Mouse (Mus musculus) embryonic facial prominence, embryonic 12.5 days (tissue): ENCODE data around the gene Ankrd2. TPM values are rescaled to one million over a fixed set of nuclear protein-coding genes. Genes with fewer than 3 reads are reported as not detected.

Experiments
- ATAC-seq: fragments of 200-750 bp; cut with Nextera tagmentation; 2 replicates; pipeline ENCODE4 v1.8.0; 2017; ENCODE audit not compliant: insufficient number of reproducible peaks, insufficient read depth, low FRiP score, low TSS enrichment
- H3K27ac ChIP-seq: fragments of 300-500 bp; sonication (generic); 2 replicates; pipeline ENCODE4 v1.5.1; 2016; ENCODE audit warnings: mild to moderate bottlenecking
- H3K27me3 ChIP-seq: fragments of 300-500 bp; sonication (generic); 2 replicates; pipeline ENCODE4 v1.6.1; 2016; ENCODE audit warnings: mild to moderate bottlenecking, moderate library complexity
- H3K36me3 ChIP-seq: fragments of 300-500 bp; sonication (generic); 2 replicates; pipeline ENCODE4 v1.6.1; 2016; ENCODE audit warnings: mild to moderate bottlenecking
- H3K4me1 ChIP-seq: fragments of 300-500 bp; sonication (generic); 2 replicates; pipeline ENCODE4 v1.6.1; 2016
- H3K4me2 ChIP-seq: fragments of 300-500 bp; sonication (generic); replicated peaks from 2 replicates; pipeline ENCODE4 v1.6.1; 2016; ENCODE audit warnings: mild to moderate bottlenecking, moderate library complexity
- H3K4me3 ChIP-seq: fragments of 300-500 bp; sonication (generic); 2 replicates; pipeline ENCODE4 v1.5.1; 2016; ENCODE audit warnings: mild to moderate bottlenecking
- H3K9ac ChIP-seq: fragments of 300-500 bp; sonication (generic); 2 replicates; pipeline ENCODE4 v1.6.1; 2016; ENCODE audit warnings: mild to moderate bottlenecking, moderate library complexity
- H3K9me3 ChIP-seq: fragments of 300-500 bp; sonication (generic); 2 replicates; pipeline ENCODE4 v1.6.1; 2016; ENCODE audit warnings: mild to moderate bottlenecking, moderate library complexity
- WGBS: fragments of 180-500 bp; shearing (Covaris S2); methylation state at CpG from one replicate; pipeline ENCODE4 v1.1.7; 2016; 5-methylcytosine and 5-hydroxymethylcytosine counted together
- polyA plus RNA-seq: library from polyadenylated mRNA; unstranded; fragments of >200 nt; fragmentation: Nextera tagmentation; extraction: Ambion mirVana; gene quantifications from 2 replicates; pipeline ENCODE4 v1.2.1, GENCODE M21; 2016

Gene Ankrd2
- polyA plus RNA-seq, 1 experiment from 2014 or later, result 0.24 TPM

DNA sequence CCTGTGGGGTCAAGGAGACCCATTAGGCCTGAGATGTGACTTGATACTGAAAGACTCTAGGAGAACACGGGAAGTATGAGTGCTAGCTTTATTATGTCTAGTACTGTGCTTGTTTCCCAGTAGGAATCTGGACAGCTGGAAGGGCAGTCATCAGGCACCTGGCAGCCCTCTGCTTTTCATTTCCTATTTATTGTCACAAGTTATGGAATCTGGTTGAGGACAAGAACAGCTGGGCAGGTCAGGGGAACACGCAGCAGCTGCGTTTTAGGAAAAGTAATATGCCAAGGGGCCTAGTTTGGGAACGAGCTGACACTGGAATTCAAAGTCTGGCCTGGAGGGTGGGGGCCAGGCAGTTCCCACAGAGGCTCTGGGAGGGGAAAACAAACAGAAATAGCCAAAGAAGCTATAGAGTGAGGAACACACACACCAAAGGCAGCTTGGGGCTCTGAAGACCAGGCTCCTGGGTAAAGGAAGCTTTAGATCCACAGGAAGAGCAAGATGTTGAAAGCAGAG is 35.3 kb upstream of the Ankrd2 start:
- peaks cover 32% of the 10 kb centered on the region for H3K4me1 ChIP-seq
- no peak overlapping the region for H3K9ac ChIP-seq
- ATAC-seq, result no peak
- no peaks in the 10 kb centered on the region for H3K9me3 ChIP-seq
- no peaks in the 10 kb centered on the region for H3K27me3 ChIP-seq
- no peak overlapping the region for H3K4me2 ChIP-seq
- peak overlapping the region; percentile 63 for H3K27ac ChIP-seq
- no peak overlapping the region for H3K4me3 ChIP-seq
- WGBS, result 31% methylated on average over 4 of the region's 4 CpGs
- H3K36me3 ChIP-seq, result no peaks in the 10 kb centered on the region

DNA sequence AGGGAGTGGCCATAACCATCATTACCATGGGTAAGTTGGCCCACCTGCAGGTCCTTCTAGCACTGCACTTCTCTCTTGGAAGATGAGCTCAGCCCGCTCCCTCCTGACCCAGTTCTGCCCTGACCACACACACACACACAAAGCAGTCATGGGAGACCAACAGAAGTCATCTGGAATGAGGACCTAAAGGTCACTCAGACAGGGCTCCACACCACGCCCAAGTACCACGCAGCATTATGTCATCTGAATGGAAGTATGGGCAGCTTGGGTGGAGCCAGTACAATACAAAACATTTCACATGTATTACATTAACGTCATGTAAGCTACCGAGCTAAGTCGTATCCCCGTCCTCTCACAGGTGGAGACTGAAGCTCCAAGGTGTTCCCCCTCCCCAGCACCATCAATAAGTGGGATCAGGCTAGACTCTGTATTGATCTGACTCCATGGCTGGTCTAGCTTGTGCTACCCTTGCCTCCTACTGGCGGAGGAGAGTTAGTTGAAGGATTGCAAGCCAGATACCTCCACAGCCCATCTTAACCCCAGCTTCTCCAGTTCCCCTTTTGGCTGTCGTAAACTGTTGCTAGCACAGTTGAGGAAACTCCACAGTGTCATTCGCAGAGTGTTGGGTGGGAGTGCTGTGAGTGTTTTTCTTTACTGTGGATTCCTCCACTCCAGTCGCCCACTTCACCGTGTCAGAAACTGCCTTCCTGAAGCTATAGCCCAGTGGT is 34.4 kb upstream of the Ankrd2 start:
- Histone ChIP-seq H3K4me2 (no peak overlapping the region), H3K4me3 (no peak overlapping the region), H3K36me3 (no peaks in the 10 kb centered on the region), H3K9ac (no peak overlapping the region), H3K9me3 (no peaks in the 10 kb centered on the region), H3K4me1 (peaks cover 34% of the 10 kb centered on the region), H3K27me3 (no peaks in the 10 kb centered on the region), H3K27ac (peak overlapping the region; percentile 63)
- ATAC-seq, result no peak
- WGBS, result 90% methylated on average over 12 of the region's 12 CpGs

DNA sequence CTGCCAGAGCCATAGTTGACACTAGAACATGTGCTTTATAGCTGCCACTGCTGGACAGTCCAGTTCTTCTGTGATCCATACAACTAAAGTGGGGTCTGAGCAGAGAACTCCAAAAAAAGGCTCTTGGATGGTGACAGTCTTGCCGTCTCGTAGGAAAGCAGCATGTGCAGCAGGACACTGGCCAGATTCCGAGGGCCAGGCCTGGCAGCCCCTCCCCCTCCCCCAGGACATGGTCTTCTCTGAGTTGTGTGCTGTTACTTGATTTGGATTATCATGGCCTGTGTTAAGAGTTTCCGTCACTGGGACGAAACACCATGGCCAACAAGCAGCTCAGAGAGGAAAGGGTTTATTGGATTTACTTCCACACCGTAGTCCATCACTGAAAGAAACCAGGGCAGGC is 31.5 kb upstream of the Ankrd2 start:
- peaks cover 40% of the 10 kb centered on the region for H3K4me1 ChIP-seq
- no peak overlapping the region for H3K27ac ChIP-seq
- H3K9me3 ChIP-seq, result no peaks in the 10 kb centered on the region
- WGBS, result 71% methylated on average over 6 of the region's 6 CpGs
- H3K27me3 ChIP-seq, result no peaks in the 10 kb centered on the region
- H3K36me3 ChIP-seq, result no peaks in the 10 kb centered on the region
- H3K9ac ChIP-seq, result no peak overlapping the region
- no peak overlapping the region for H3K4me2 ChIP-seq
- ATAC-seq, result no peak
- H3K4me3 ChIP-seq, result no peak overlapping the region

DNA sequence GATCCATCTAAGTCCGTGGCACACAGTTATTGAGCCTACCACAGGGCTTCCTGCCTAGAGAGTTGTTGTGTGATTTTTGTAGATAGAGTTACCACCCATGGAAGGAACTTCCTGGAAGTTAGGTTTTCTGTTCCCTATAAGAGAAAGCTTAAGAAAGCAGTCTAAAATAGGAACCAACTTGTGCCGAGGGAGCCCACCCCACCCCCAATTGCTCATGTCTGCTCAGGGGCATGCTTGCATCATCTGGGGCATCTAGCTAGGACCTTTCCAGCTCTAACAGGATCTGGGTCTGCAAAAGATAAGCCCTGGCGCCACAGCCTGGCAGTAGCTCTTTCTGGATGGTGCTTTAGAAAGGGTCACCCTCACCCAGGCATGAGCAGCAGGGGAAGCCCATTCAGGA is 30.2 kb upstream of the Ankrd2 start:
- no peak overlapping the region for H3K27ac ChIP-seq
- H3K9ac ChIP-seq, result no peak overlapping the region
- H3K27me3 ChIP-seq, result no peaks in the 10 kb centered on the region
- no peaks in the 10 kb centered on the region for H3K9me3 ChIP-seq
- no peak for ATAC-seq
- WGBS, result 78% methylated on average over 3 of the region's 3 CpGs
- no peak overlapping the region for H3K4me2 ChIP-seq
- H3K4me3 ChIP-seq, result no peak overlapping the region
- no peaks in the 10 kb centered on the region for H3K36me3 ChIP-seq
- peaks cover 30% of the 10 kb centered on the region for H3K4me1 ChIP-seq

DNA sequence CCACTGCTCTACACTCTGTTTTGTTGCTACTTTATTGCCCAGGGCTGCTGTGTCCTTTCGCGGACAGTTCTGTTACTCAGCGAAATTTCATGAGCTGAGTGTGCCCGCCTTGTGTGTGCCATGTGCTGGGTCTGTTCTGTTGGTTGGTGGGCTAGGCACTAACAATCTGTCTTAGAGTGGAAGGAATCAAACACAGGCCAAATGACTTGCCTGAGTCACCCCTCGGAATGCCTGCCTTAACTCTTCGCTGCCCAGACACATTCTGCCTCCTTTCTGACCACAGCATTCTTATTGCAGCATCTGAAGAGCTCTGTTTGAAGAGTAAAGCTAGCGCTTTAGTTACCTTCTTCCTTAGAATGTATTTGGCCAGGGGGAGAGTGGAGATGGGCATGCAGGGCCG is 29.2 kb upstream of the Ankrd2 start:
- no peaks in the 10 kb centered on the region for H3K36me3 ChIP-seq
- no peak overlapping the region for H3K4me2 ChIP-seq
- no peak overlapping the region for H3K9ac ChIP-seq
- no peak overlapping the region for H3K4me3 ChIP-seq
- 66% methylated on average over 8 of the region's 8 CpGs for WGBS
- H3K27ac ChIP-seq, result no peak overlapping the region
- H3K9me3 ChIP-seq, result no peaks in the 10 kb centered on the region
- H3K27me3 ChIP-seq, result no peaks in the 10 kb centered on the region
- ATAC-seq, result no peak
- peaks cover 23% of the 10 kb centered on the region for H3K4me1 ChIP-seq

DNA sequence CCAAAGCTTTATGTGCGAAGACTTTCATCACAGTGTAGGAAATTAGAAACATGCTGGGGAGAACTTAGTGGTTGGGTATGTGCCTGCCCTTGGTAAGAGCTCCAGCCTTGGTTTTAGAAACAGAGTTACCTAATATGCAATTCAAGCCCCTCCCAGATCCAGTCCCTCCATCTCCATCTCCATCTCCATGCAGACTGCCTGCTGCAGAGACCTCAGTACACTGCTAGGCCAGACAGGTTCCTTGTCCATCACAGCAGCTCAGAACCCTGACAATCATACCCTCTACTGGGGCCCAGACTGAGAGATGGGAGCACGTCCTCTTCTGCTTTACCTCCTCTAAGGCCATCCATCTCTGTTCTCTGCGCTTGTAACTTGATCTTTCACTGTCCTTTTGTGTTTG is 27.2 kb upstream of the Ankrd2 start:
- Histone ChIP-seq H3K4me1 (peaks cover 23% of the 10 kb centered on the region), H3K9ac (no peak overlapping the region), H3K27me3 (no peaks in the 10 kb centered on the region), H3K9me3 (no peaks in the 10 kb centered on the region), H3K4me2 (no peak overlapping the region), H3K4me3 (no peak overlapping the region), H3K36me3 (no peaks in the 10 kb centered on the region), H3K27ac (0 out of 2 replicates have a peak overlapping the region, but pooled peaks have one; percentile 8)
- ATAC-seq, result no peak
- 44% methylated on average over 3 of the region's 3 CpGs for WGBS

DNA sequence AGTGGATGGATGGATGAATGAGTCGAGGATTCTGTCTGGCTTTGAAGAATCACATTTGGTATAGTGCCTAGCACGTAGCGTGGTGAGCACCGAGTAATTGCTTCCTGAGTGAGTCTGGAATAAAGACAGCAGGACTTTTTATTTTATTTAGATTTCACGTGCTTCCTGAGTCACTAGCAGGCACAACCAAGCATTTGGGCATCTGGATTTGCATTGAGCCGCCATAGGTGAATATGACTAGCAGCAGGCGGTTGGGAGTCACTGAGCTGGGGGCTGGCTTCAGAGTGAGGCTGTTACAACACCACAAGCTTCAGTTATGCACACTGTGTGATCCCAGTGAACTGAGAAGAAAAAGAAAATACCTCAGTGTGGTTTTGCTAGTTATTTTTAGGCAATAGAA is 26.7 kb upstream of the Ankrd2 start:
- no peak for ATAC-seq
- Histone ChIP-seq H3K27ac (0 out of 2 replicates have a peak overlapping the region, but pooled peaks have one; percentile 8), H3K4me1 (peaks cover 23% of the 10 kb centered on the region), H3K27me3 (no peaks in the 10 kb centered on the region), H3K9ac (no peak overlapping the region), H3K9me3 (no peaks in the 10 kb centered on the region), H3K4me2 (no peak overlapping the region), H3K4me3 (no peak overlapping the region), H3K36me3 (no peaks in the 10 kb centered on the region)
- 38% methylated on average over 7 of the region's 7 CpGs for WGBS

DNA sequence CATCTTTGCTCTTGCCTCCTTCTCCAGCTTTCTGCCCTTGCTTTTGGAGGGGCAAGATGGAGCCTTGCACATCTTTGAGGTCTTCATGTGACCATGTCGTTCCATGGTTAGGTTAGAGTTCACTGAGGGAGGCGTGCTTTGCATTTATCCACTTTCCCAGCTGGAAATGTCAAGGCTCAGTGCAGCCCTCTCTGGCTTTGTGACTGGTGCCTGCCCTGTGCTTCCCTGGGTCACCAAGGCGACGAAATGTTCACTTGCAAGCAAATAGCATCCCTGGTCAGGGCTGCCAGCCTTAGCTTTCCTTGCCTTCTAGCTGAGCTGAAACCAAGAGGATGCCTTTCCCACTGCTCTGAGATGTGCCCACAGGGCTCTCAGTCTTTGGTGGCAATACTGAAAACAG is 25.4 kb upstream of the Ankrd2 start:
- H3K27ac ChIP-seq, result no peak overlapping the region
- no peak overlapping the region for H3K4me3 ChIP-seq
- no peak overlapping the region for H3K4me2 ChIP-seq
- no peaks in the 10 kb centered on the region for H3K9me3 ChIP-seq
- H3K9ac ChIP-seq, result no peak overlapping the region
- ATAC-seq, result no peak
- H3K36me3 ChIP-seq, result no peaks in the 10 kb centered on the region
- WGBS, result 65% methylated on average over 4 of the region's 4 CpGs
- peaks cover 23% of the 10 kb centered on the region for H3K4me1 ChIP-seq
- no peaks in the 10 kb centered on the region for H3K27me3 ChIP-seq

DNA sequence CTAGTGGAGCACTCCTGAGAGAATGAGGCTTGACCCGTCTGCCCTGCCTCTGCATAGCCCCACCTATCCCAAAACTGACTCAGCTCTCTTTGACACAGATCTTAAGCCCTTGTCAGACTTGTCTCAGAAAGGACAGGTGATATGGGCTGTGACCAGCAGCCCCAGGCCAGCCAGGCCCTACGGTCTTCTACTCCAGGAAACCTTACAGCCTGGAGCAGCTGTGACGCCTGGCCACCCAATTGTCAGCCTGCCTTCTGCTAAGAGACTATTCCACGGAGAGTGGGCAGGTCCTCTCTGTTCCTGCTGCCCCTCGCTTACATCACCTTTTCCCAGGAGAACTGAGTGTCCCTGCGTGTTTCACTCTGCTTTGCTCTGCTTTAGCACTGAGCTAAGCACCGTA is 24.7 kb upstream of the Ankrd2 start:
- Histone ChIP-seq H3K4me3 (no peak overlapping the region), H3K4me2 (no peak overlapping the region), H3K9me3 (no peaks in the 10 kb centered on the region), H3K4me1 (peaks cover 19% of the 10 kb centered on the region), H3K27ac (no peak overlapping the region), H3K9ac (no peak overlapping the region), H3K27me3 (no peaks in the 10 kb centered on the region), H3K36me3 (no peaks in the 10 kb centered on the region)
- WGBS, result 77% methylated on average over 7 of the region's 7 CpGs
- ATAC-seq, result no peak

DNA sequence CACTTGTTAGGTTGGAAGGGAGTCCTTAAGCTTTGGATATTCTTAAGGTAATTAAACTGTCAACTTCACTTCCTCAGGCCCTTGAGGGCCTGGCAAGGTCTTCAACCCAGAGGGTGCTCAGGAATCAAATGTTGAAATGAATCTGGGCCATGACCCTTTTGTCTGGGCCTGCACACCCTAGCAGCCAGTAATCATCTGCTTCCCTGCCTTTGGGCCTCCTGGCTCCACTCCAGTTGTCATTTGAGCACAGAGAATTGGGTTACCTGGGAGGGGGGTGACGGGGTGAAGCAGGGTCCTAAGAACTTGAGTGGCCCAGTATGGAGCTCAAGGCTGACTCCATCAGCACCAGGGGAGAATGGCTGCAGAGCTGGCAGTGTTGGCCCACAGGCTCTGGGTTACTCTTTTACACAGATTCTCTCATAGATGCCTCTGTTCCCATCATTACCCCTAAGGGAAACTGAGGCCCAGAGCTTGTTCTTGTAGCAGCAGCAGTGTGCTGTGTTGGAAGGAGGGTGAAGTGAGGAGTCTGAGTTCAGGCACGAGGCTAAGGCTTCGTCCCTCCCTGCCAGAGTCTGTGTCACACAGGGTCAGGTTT is 21.5 kb upstream of the Ankrd2 start:
- Histone ChIP-seq H3K9ac (no peak overlapping the region), H3K4me3 (no peak overlapping the region), H3K36me3 (no peaks in the 10 kb centered on the region), H3K4me2 (no peak overlapping the region), H3K4me1 (peaks cover 28% of the 10 kb centered on the region), H3K27ac (peak overlapping the region; percentile 48; the same call in 1 of the 2 replicates), H3K27me3 (no peaks in the 10 kb centered on the region), H3K9me3 (no peaks in the 10 kb centered on the region)
- 66% methylated on average over 3 of the region's 3 CpGs for WGBS
- ATAC-seq, result no peak

DNA sequence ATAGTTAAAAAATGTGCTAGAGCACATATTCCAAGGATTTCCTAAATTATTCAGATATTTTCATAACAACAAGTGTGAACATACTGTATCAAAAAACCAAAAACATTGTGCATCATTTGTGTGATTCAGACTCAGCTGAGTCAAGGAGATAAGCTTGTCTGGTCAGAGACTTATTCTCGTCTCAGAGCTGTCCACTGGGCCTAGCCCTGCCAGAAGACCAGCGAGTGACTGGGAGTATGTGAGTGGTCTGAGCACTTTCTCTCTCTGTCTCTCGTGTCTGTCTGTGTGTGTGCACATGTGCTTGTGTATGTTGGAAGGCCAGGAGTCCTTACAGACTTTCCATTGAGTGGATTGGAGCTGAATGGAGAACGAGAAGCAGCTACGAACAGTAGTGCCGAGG is 20.8 kb upstream of the Ankrd2 start:
- H3K4me2 ChIP-seq, result no peak overlapping the region
- H3K27ac ChIP-seq, result no peak overlapping the region
- WGBS, result 86% methylated on average over 6 of the region's 6 CpGs
- no peak for ATAC-seq
- H3K4me3 ChIP-seq, result no peak overlapping the region
- H3K27me3 ChIP-seq, result no peaks in the 10 kb centered on the region
- H3K4me1 ChIP-seq, result peaks cover 28% of the 10 kb centered on the region
- no peaks in the 10 kb centered on the region for H3K36me3 ChIP-seq
- H3K9ac ChIP-seq, result no peak overlapping the region
- H3K9me3 ChIP-seq, result no peaks in the 10 kb centered on the region

DNA sequence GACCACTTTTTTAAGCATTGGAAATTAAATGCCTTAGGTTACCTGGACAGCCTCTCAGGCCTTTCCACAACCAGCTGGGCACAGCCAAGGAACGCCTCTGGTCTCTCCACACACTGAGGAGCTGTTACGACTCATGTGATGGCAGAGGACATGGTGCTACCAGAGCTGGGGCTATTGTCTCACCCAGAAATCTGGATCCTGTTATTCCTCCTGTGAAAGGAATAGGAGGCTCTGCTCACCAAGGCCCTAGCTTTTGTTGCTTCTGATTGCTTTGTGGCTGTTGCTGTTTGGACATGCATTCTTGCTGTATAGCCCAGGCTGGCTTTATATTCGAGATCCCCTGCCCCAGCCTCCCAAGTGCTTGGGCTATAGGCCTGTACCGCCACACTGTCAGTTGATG is 19.5 kb upstream of the Ankrd2 start:
- Histone ChIP-seq H3K9me3 (no peaks in the 10 kb centered on the region), H3K9ac (no peak overlapping the region), H3K27me3 (no peaks in the 10 kb centered on the region), H3K4me1 (peaks cover 28% of the 10 kb centered on the region), H3K27ac (peak overlapping the region; percentile 9; the same call in 1 of the 2 replicates), H3K4me2 (no peak overlapping the region), H3K4me3 (no peak overlapping the region), H3K36me3 (no peaks in the 10 kb centered on the region)
- ATAC-seq, result no peak
- 67% methylated on average over 4 of the region's 4 CpGs for WGBS
